In the genomic region with DNA sequence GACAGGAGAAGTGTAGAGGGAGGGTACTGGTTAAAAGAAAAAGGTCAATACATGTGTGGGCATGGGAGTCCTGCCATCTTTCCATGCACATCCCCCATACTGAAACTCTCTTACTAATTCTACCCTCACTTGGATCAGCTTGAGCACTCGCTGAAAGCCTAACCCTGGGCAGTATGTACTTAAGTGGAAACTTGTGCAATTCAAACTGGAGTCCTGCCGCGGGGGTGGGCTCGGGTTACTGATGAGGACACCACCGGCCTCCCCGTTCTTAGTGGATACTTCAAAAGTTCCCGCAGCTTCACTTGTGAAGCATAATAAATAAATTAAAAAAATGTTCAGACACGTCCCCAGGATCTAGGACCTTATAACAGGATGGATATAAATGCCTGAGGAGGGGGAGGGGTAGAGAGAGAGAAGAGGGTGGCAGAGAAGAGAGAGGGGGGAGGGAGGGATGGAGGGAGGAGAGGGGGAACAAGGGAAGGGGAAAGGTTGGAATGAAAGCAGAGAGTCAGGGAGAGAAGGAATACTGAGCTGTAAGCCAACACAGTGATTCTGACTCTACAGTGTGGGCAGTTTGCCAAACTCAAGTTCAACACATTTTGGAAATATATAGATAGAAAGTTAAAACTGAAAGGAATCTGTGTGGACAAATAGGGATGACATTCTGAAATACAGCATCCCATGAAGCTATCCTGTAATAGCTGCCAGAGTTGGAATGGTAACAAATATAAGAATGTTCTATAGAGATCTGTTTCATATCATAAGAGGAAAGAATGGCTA, we compare ENCODE assay signal across 9 mouse cellular contexts.
A peak's percentile ranks its signal among the peaks of the same experiment; 100 is the strongest.
DNase-seq lines count a peak whose midpoint lies in the region; ATAC-seq and TF ChIP-seq lines count a peak whose summit lies in the region.
"Had no signal": no experiment of that assay in that cellular context is flagged by ENCODE, and none has a peak within 500 bp of the region (broad histone marks: within the 10 kb centered on the region; RNA-seq: fewer than 3 reads in every experiment).

No protein-coding gene starts in this region.

- peaks cover 30% of the 10 kb centered on the region for H3K36me3 ChIP-seq in hindbrain, embryonic 10.5 days
- no peaks in the 10 kb centered on the region for H3K36me3 ChIP-seq in hindbrain, embryonic 11.5 days (ENCODE audit: control insufficient read depth, insufficient read depth, low read length)
- no peaks in the 10 kb centered on the region for H3K36me3 ChIP-seq in lung, embryonic 14.5 days (ENCODE audit: insufficient read depth)

- no peaks in the 10 kb centered on the region; the same call in 1 of the 2 replicates for H3K9me3 ChIP-seq in hindbrain, embryonic 10.5 days
- H3K9me3 ChIP-seq in hindbrain, embryonic 11.5 days (ENCODE audit: control insufficient read depth, low read length): no peaks in the 10 kb centered on the region
- no peaks in the 10 kb centered on the region for H3K9me3 ChIP-seq in lung, embryonic 14.5 days (ENCODE audit: low read depth, low read length)

- peak; percentile 29 for DNase-seq in hindbrain, embryonic 10.5 days (ENCODE audit: low spot score)
- DNase-seq in hindbrain, embryonic 11.5 days (ENCODE audit: low spot score): no peak
- peak; percentile 57 for DNase-seq in brain, embryonic 14.5 days (ENCODE audit: low read depth)
- peak; percentile 83 for DNase-seq in gastrocnemius, adult 2 months
- DNase-seq in lung, embryonic 14.5 days: peak; percentile 75
- no peak for DNase-seq in right cerebral cortex, postnatal 36 days (ENCODE audit: low spot score in 2 of 2)
- DNase-seq in frontal cortex, postnatal 14 days (ENCODE audit: low spot score in 2 of 2): no peak
- DNase-seq: right cerebral cortex, postnatal 4 days had no signal

- intact Hi-C loops in gastrocnemius, adult 2 months (cut with DNase I): loop anchor here (5.0 kb wide), 1 partner anchor 70 kb away; no protein-coding TSS in a partner anchor

- peak overlapping the region; percentile 42; the same call in 1 of the 2 replicates for H3K27ac ChIP-seq in hindbrain, embryonic 10.5 days
- no peak overlapping the region for H3K27ac ChIP-seq in hindbrain, embryonic 11.5 days (ENCODE audit: low read depth, low read length)
- peak overlapping the region; percentile 66 for H3K27ac ChIP-seq in gastrocnemius, adult 2 months
- no peak overlapping the region for H3K27ac ChIP-seq in lung, embryonic 14.5 days (ENCODE audit: low read depth)

- H3K4me3 ChIP-seq in hindbrain, embryonic 10.5 days: no peak overlapping the region
- no peak overlapping the region for H3K4me3 ChIP-seq in hindbrain, embryonic 11.5 days (ENCODE audit: low read depth, low read length)
- H3K4me3 ChIP-seq in gastrocnemius, adult 2 months: peak overlapping the region; percentile 34; the same call in 1 of the 2 replicates
- no peak overlapping the region for H3K4me3 ChIP-seq in lung, embryonic 14.5 days (ENCODE audit: low read depth, low read length)

- no peaks in the 10 kb centered on the region for H3K27me3 ChIP-seq in hindbrain, embryonic 10.5 days (ENCODE audit: insufficient read depth, poor library complexity, severe bottlenecking)
- H3K27me3 ChIP-seq in hindbrain, embryonic 11.5 days (ENCODE audit: control insufficient read depth, insufficient read depth, low read length): no peaks in the 10 kb centered on the region
- H3K27me3 ChIP-seq in lung, embryonic 14.5 days (ENCODE audit: insufficient read depth, low read length): no peaks in the 10 kb centered on the region

- ATAC-seq in hindbrain, embryonic 11.5 days (ENCODE audit: low FRiP score): no peak
- peak; percentile 66; the same call in 1 of the 2 replicates for ATAC-seq in lung, embryonic 14.5 days (ENCODE audit: insufficient read depth)
- ATAC-seq in erythroblast, adult 5-6 weeks (replicated peaks; ENCODE audit: low FRiP score, poor library complexity, severe bottlenecking): no peak

- no peak overlapping the region for H3K9ac ChIP-seq in hindbrain, embryonic 11.5 days (ENCODE audit: low read depth, low read length)
- no peak overlapping the region for H3K9ac ChIP-seq in lung, embryonic 14.5 days

- WGBS in hindbrain, embryonic 10.5 days: 46% methylated on average over 8 of the region's 8 CpGs
- 42% methylated on average over 8 of the region's 8 CpGs for whole genome bisulfite sequencing in hindbrain, embryonic 11.5 days
- 16% methylated on average over 8 of the region's 8 CpGs for WGBS in lung, embryonic 14.5 days

- H3K4me1 ChIP-seq in hindbrain, embryonic 10.5 days (replicated peaks): peaks cover 25% of the 10 kb centered on the region
- no peaks in the 10 kb centered on the region for H3K4me1 ChIP-seq in hindbrain, embryonic 11.5 days (replicated peaks; ENCODE audit: control insufficient read depth, insufficient read depth, low read length)
- H3K4me1 ChIP-seq in lung, embryonic 14.5 days (ENCODE audit: insufficient read depth): peaks cover 4% of the 10 kb centered on the region; the same call in 1 of the 2 replicates

- TF ChIP-seq CTCF in brain, embryonic 14.5 days (IDR thresholded peaks at IDR 0.05; ENCODE audit: borderline replicate concordance, extremely low read depth, insufficient read depth, insufficient read length): no peak
- TF ChIP-seq CTCF in gastrocnemius, adult 2 months (IDR thresholded peaks at IDR 0.05): no peak
- no peak for TF ChIP-seq CTCF in lung, embryonic 14.5 days (IDR thresholded peaks at IDR 0.05; ENCODE audit: low read depth)

- no peak for TF ChIP-seq POLR2A in brain, embryonic 14.5 days (IDR thresholded peaks at IDR 0.05; ENCODE audit: borderline replicate concordance, extremely low read depth, insufficient read depth, insufficient read length, poor library complexity, severe bottlenecking)

- H3K4me2 ChIP-seq in hindbrain, embryonic 11.5 days (replicated peaks; ENCODE audit: low read depth, low read length): no peak overlapping the region
- 0 out of 2 replicates have a peak overlapping the region, but pooled peaks have one; percentile 2 for H3K4me2 ChIP-seq in lung, embryonic 14.5 days

Comparison
In these comparisons a context has a peak if more than half of its experiments do, and no peak if none do; other contexts are left out.
1. DNase-seq: peak in hindbrain, embryonic 10.5 days (single experiment), brain, embryonic 14.5 days (single experiment), gastrocnemius, adult 2 months (single experiment) and lung, embryonic 14.5 days (single experiment); none in hindbrain, embryonic 11.5 days (single experiment), right cerebral cortex, postnatal 36 days (0 of 2) and frontal cortex, postnatal 14 days (0 of 2).
2. H3K27ac ChIP-seq: peak in hindbrain, embryonic 10.5 days (single experiment) and gastrocnemius, adult 2 months (single experiment); none in hindbrain, embryonic 11.5 days (single experiment) and lung, embryonic 14.5 days (single experiment).